Mouse (Mus musculus) heart, adult 2 months (tissue): ENCODE results near the gene Pbdc1. TPM values are rescaled to one million over a fixed set of nuclear protein-coding genes. Genes with fewer than 3 reads are reported as not detected.

ENCODE experiments used
- DNase-seq, 2 experiments: peaks; one replicate each; pipeline ENCODE4 v3.0.0; 2021
- H3K27ac ChIP-seq: fragments of 200-600 bp; 2 replicates; pipeline ENCODE4 v1.8.1; 2022
- H3K27me3 ChIP-seq: fragments of 200-500 bp; 2 replicates; pipeline ENCODE4 v1.6.1; 2012; ENCODE audit warnings: mild to moderate bottlenecking, low read length, inconsistent platforms, mixed read lengths; ENCODE audit not compliant: control insufficient read depth, insufficient read depth
- H3K36me3 ChIP-seq: fragments of 200-500 bp; 2 replicates; pipeline ENCODE4 v1.6.1; 2012; ENCODE audit warnings: low read length, inconsistent platforms; ENCODE audit not compliant: control insufficient read depth, insufficient read depth
- H3K4me1 ChIP-seq: fragments of 200-500 bp; 2 replicates; pipeline ENCODE4 v1.6.1; 2011; ENCODE audit warnings: low read length; ENCODE audit not compliant: control insufficient read depth, insufficient read depth
- H3K4me3 ChIP-seq: fragments of 200-600 bp; 2 replicates; pipeline ENCODE4 v1.8.1; 2022
- H3K79me2 ChIP-seq: fragments of 200-500 bp; replicated peaks from 2 replicates; pipeline ENCODE4 v1.6.1; 2012; ENCODE audit warnings: mild to moderate bottlenecking, inconsistent platforms, low read length, moderate library complexity, mixed read lengths; ENCODE audit not compliant: control insufficient read depth, insufficient read depth
- H3K9ac ChIP-seq: fragments of 200-500 bp; 2 replicates; pipeline ENCODE4 v1.6.1; 2012; ENCODE audit warnings: low read depth, mild to moderate bottlenecking, control low read depth, inconsistent platforms, low read length, mixed read lengths
- CTCF ChIP-seq: fragments of 200-600 bp; IDR thresholded peaks from 2 replicates; pipeline ENCODE4 v1.8.1; 2022; ENCODE audit warnings: antibody characterized with exemption, mild to moderate bottlenecking, moderate library complexity
- EP300 ChIP-seq: fragments of 200-500 bp; IDR thresholded peaks from 2 replicates; pipeline ENCODE4 v1.6.1; 2011; ENCODE audit warnings: low read depth, low read length, control low read depth; ENCODE audit not compliant: insufficient read depth
- POLR2A ChIP-seq: fragments of 200-500 bp; IDR thresholded peaks from 2 replicates; pipeline ENCODE4 v1.6.1; 2011; ENCODE audit warnings: mild to moderate bottlenecking, low read depth, low read length, control low read depth; ENCODE audit not compliant: insufficient read depth
- WGBS: fragments of 180-500 bp; shearing (Covaris S2); methylation state at CpG from one replicate; pipeline ENCODE4 v1.1.7; 2018; 5-methylcytosine and 5-hydroxymethylcytosine counted together
- intact Hi-C: fragments of 180-260 bp; cut with DNase I; formaldehyde crosslinking; loops from one replicate; pipeline ENCODE4 v1.15.1; 2025
- long read RNA-seq: library from polyadenylated mRNA; stranded (forward); transcript quantifications from one replicate; pipeline ENCODE4 v2.0.0, GENCODE M21; 2021
- polyA plus RNA-seq: library from polyadenylated mRNA; depleted of rRNA; stranded (reverse); fragments of >200 nt; gene quantifications from 2 replicates; pipeline ENCODE4 v1.2.3, GENCODE M21; 2012; rRNA removed
- total RNA-seq, 2 experiments: library from RNA; stranded (reverse); gene quantifications; 2 replicates each; pipeline ENCODE4 v1.2.3; 2021

Gene Pbdc1
- total RNA-seq (1 to 10 TPM; 6.3 to 8.6 TPM), polyA plus RNA-seq (3.3 and 7.4 TPM in 2 replicates)
- long read RNA-seq, transcript Pbdc1-201 (6 exons, 2,638 nt), result major isoform, 5 of 12 reads
- long read RNA-seq, partial matches to known transcripts, result 0 of 12 reads
- long read RNA-seq, other reads (novel, unspliced or antisense), result 5 of 12 reads

DNA sequence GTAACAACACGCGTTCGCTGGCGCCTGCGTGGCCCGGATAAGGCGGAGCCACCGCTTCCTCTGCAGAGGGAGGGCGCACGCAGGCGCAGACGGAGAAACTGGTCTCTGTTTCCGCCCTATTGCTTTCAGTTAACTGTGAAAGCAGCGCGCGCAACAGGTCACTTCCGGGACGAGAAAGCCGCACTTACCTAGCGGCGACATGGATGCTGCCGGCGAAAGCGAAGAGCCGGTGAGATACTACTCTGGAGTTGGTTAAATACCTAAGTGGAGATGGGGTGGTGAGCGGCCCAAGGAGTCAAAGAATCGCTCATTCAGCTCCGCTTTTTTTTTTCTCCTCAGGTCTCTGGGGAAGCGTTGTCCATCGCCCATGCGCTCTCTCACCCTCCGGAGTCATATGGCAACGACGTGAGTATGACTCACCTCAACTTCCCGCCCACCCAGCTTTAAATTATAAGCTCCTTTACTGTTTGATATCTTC, at the start of gene Pbdc1:
TSS of gene Pbdc1 (plus strand) at position 142 of the 478 bp plus-strand sequence.
- H3K79me2 ChIP-seq, result no peaks in the 10 kb centered on the region
- 3% methylated on average over 35 of the region's 35 CpGs for WGBS
- peak within 1 kb of the TSS; percentile 69 for H3K27ac ChIP-seq
- TF ChIP-seq EP300 (no peak), CTCF (peak; percentile 32), POLR2A (peak; percentile 62; the same call in 1 of the 2 replicates)
- intact Hi-C loops, result loop anchor here (1.0 kb wide), 1 partner anchor 9 kb away; no protein-coding TSS in a partner anchor
- H3K27me3 ChIP-seq, result no peaks in the 10 kb centered on the region
- peak; percentile 90 to 93 for DNase-seq
- H3K4me3 ChIP-seq, result peak within 1 kb of the TSS; percentile 79
- no peaks in the 10 kb centered on the region; the same call in 1 of the 2 replicates for H3K4me1 ChIP-seq
- H3K36me3 ChIP-seq, result no peaks in the 10 kb centered on the region
- peak within 1 kb of the TSS; percentile 62 for H3K9ac ChIP-seq

DNA sequence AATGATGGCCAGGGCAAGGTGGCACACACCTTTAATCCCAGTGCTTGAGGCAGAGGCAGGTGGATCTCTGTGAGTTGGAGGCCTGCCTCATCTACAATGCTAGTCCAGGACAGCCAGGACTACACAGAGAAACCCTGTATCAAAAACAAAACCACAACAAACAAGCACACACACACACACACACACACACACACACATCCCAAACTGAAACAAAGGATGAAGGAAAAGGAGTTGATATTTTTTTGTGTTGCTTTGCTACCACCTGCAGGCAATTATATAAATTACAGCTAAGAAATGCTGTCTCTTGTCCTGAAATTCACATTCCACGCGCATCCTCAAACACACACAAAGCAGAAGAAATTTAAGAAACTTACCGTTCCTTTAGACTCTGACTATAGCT, 41.9 kb upstream of the Pbdc1 start:
- Histone ChIP-seq H3K27ac (no peak overlapping the region), H3K4me3 (no peak overlapping the region), H3K79me2 (no peaks in the 10 kb centered on the region), H3K9ac (no peak overlapping the region), H3K4me1 (no peaks in the 10 kb centered on the region), H3K27me3 (no peaks in the 10 kb centered on the region), H3K36me3 (no peaks in the 10 kb centered on the region)
- TF ChIP-seq POLR2A, result no peak
- TF ChIP-seq CTCF, result peak; percentile 57
- 80% methylated on average over 3 of the region's 3 CpGs for WGBS
- intact Hi-C loops, result no loop called here
- no peak for DNase-seq

DNA sequence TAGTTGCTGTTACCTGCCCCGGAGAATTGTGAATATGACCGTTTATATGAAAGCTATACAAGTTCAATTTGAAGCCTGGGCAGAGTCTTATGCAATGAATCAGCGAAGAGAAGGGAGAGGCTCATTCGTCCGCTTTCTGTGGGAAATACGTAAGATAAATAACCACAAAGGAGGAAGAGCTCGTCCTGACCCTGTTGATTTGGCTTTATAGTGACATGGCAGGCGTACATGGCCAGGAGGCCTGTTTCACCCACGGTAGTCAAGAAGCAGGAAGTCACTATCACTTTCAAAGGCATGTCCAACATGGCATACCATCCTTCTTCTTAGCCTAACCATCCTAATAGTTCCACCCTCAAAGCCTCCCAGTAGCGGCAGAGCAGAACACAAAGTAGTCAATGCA, 15.3 kb upstream of the Pbdc1 start:
- H3K4me1 ChIP-seq, result no peaks in the 10 kb centered on the region
- no peak for DNase-seq
- WGBS, result 88% methylated on average over 10 of the region's 10 CpGs
- no peaks in the 10 kb centered on the region for H3K36me3 ChIP-seq
- H3K4me3 ChIP-seq, result no peak overlapping the region
- no peaks in the 10 kb centered on the region for H3K79me2 ChIP-seq
- no peaks in the 10 kb centered on the region for H3K27me3 ChIP-seq
- no peak for TF ChIP-seq EP300
- no peak for TF ChIP-seq CTCF
- no peak for TF ChIP-seq POLR2A
- intact Hi-C loops, result no loop called here
- no peak overlapping the region for H3K9ac ChIP-seq
- no peak overlapping the region for H3K27ac ChIP-seq

DNA sequence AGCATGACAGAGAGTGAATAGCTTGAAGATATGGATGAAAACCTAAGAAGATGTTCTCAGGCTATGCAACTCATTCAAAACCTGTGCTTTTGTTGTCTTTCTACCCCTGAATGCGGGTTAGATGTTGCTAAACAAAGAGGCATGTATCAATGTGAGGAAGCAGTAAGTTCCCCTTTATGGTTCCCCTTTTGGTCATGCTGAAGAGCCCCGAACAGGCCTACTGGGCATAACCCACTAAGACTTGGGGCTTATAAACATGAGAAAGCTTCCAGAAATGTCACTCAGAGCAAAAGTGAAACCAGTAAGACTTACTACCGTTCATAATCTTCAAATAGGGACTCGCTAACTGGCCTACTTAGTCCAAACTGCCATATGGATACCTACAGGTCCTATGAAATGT, 14.8 kb upstream of the Pbdc1 start:
- Histone ChIP-seq H3K79me2 (no peaks in the 10 kb centered on the region), H3K4me3 (no peak overlapping the region), H3K4me1 (no peaks in the 10 kb centered on the region), H3K9ac (no peak overlapping the region), H3K27me3 (no peaks in the 10 kb centered on the region), H3K27ac (no peak overlapping the region), H3K36me3 (no peaks in the 10 kb centered on the region)
- peak in 1 of 2 experiments; percentile 4 for DNase-seq
- intact Hi-C loops, result no loop called here
- TF ChIP-seq EP300 (no peak), CTCF (no peak), POLR2A (no peak)
- 87% methylated on average over 4 of the region's 4 CpGs for WGBS

DNA sequence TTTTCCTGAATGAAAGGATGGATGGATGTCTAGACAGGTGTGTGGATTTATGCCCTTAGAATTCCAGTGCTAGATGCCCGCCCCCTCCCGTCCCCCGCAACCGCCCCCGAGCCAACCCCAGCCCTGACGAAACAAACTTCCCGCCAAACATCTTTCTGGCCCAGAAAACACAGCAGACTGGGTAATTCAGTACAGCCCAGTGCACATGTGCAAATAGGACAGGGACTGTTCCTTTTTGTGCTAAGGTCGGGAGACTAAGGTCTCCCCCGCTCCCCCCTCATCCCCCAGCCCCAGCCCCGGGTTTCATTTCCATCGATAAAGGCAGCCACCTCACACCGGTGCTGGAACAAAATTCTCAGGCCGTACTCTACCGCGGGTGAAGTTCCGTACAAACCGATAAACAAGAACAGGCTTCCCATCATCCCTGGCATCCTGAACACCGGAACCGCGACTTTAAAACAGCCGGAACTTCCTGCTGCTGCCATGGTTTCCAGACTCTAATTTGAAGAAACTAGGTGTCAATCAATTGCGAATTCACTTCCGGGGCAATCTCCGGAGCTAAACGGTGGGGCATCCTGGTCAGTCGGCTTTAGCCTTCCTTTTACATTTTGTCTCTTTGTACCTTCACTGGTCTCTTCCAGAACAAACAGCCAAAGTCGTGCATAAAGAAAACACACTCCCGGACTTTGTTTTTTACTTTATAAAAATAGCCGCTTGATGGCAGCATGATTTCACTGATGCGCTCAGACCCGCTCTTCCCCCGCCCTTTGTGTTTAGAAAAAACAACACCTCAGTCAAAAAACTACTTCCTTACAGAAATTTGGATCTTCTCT, 9.7 kb upstream of the Pbdc1 start:
- peak; percentile 77 to 79 for DNase-seq
- intact Hi-C loops, result loop anchor here (1.0 kb wide), 1 partner anchor 9 kb away; the partner anchor contains the start of gene Pbdc1
- under 1% methylated on average over 32 of the region's 32 CpGs for WGBS
- 0 out of 2 replicates have a peak overlapping the region, but pooled peaks have one; percentile 17 for H3K9ac ChIP-seq
- H3K27me3 ChIP-seq, result no peaks in the 10 kb centered on the region
- TF ChIP-seq POLR2A (no peak), CTCF (peak; percentile 79), EP300 (0 out of 2 replicates have a peak, but pooled peaks have one; percentile 15)
- peak overlapping the region; percentile 74 for H3K27ac ChIP-seq
- H3K4me3 ChIP-seq, result peak overlapping the region; percentile 62
- H3K36me3 ChIP-seq, result no peaks in the 10 kb centered on the region
- H3K4me1 ChIP-seq, result no peaks in the 10 kb centered on the region
- H3K79me2 ChIP-seq, result no peaks in the 10 kb centered on the region

DNA sequence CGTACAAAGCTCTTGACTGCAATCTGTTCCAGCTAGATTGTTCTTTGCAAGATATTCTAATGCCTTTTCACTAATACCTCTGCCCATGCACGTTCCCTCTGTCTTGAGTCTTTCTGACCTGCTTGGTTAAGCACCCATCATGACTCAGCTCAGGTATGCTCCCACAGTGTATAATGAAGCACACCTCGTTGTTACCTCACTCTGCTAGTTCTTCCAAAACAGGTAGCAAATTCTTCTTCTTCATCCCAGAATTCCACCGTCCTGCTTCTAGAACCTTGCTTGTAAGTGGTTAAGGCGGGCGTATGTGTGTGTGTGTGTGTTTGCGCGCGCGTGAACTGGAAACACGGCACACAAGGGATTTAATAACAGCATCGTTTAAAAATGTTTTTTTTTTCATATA, 405 bp upstream of the Pbdc1 start:
- peak overlapping the region; percentile 35; the same call in 1 of the 2 replicates for H3K9ac ChIP-seq
- no peak for TF ChIP-seq CTCF
- no peak for TF ChIP-seq EP300
- TF ChIP-seq POLR2A, result no peak
- H3K27ac ChIP-seq, result no peak overlapping the region
- WGBS, result 3% methylated on average over 12 of the region's 12 CpGs
- peak overlapping the region; percentile 79 for H3K4me3 ChIP-seq
- DNase-seq, result no peak
- intact Hi-C loops, result loop anchor here (1.0 kb wide), 1 partner anchor 9 kb away; no protein-coding TSS in a partner anchor
- H3K79me2 ChIP-seq, result no peaks in the 10 kb centered on the region
- no peaks in the 10 kb centered on the region for H3K36me3 ChIP-seq
- H3K27me3 ChIP-seq, result no peaks in the 10 kb centered on the region
- H3K4me1 ChIP-seq, result no peaks in the 10 kb centered on the region; the same call in 1 of the 2 replicates
